Mouse (Mus musculus): ENCODE measurements around the gene Hyou1.

GRCm38 (mm10) chr9:44351396-44351795 is 27.9 kb upstream of the Hyou1 start:
- TF ChIP-seq ZNF384 (IDR thresholded peaks at IDR 0.05; ENCODE audit: low read depth, low read length) (no peak), CHD2 (IDR thresholded peaks at IDR 0.05; ENCODE audit: low read depth, low read length) (no peak), MAFK (IDR thresholded peaks at IDR 0.05; ENCODE audit: insufficient read depth, low read depth, low read length) (no peak), ZC3H11A (IDR thresholded peaks at IDR 0.05; ENCODE audit: borderline replicate concordance, low read depth, low read length) (no peak)
